9 mouse cellular contexts compared by ENCODE assay signal in genomic region chr2:45115211-45115610, GRCm38 (mm10). TPM values are rescaled to one million over a fixed set of nuclear protein-coding genes. Genes with fewer than 3 reads are reported as not detected.
A peak's percentile ranks its signal among the peaks of the same experiment; 100 is the strongest.
DNase-seq lines count a peak whose midpoint lies in the region; ATAC-seq lines count a peak whose summit lies in the region.
"Had no signal": no experiment of that assay in that cellular context is flagged by ENCODE, and none has a peak within 500 bp of the region (broad histone marks: within the 10 kb centered on the region; RNA-seq: fewer than 3 reads in every experiment).

No protein-coding gene starts in this region.

- no peaks in the 10 kb centered on the region for H3K9me3 ChIP-seq in erythroblast, embryonic 14.5 days (ENCODE audit: control insufficient read depth, low read length)
- H3K9me3 ChIP-seq in megakaryocyte, embryonic 14.5 days: no peaks in the 10 kb centered on the region
- no peaks in the 10 kb centered on the region for H3K9me3 ChIP-seq in liver, embryonic 11.5 days (ENCODE audit: control insufficient read depth, low read length)
- H3K9me3 ChIP-seq in stomach, embryonic 16.5 days (replicated peaks; ENCODE audit: control insufficient read depth, low read length): no peaks in the 10 kb centered on the region

- 0 out of 2 replicates have a peak overlapping the region, but pooled peaks have one; percentile 52 for H3K27ac ChIP-seq in liver, embryonic 11.5 days (ENCODE audit: low read depth, low read length)
- H3K27ac ChIP-seq in stomach, embryonic 16.5 days (ENCODE audit: low read length): peak overlapping the region; percentile 87; the same call in 1 of the 2 replicates

- H3K36me3 ChIP-seq in erythroblast, embryonic 14.5 days (ENCODE audit: control insufficient read depth): no peaks in the 10 kb centered on the region
- peaks cover 7% of the 10 kb centered on the region for H3K36me3 ChIP-seq in megakaryocyte, embryonic 14.5 days (replicated peaks; ENCODE audit: low read length)
- H3K36me3 ChIP-seq in liver, embryonic 11.5 days (ENCODE audit: control insufficient read depth, insufficient read depth, low read length): no peaks in the 10 kb centered on the region
- H3K36me3 ChIP-seq in stomach, embryonic 16.5 days (ENCODE audit: control insufficient read depth, insufficient read depth, low read length): no peaks in the 10 kb centered on the region

- H3K4me3 ChIP-seq in erythroblast, embryonic 14.5 days (replicated peaks): peak overlapping the region; percentile 67
- H3K4me3 ChIP-seq in megakaryocyte, embryonic 14.5 days (replicated peaks): peak overlapping the region; percentile 93
- H3K4me3 ChIP-seq in liver, embryonic 11.5 days (ENCODE audit: low read depth, low read length): peak overlapping the region; percentile 61
- peak overlapping the region; percentile 61 for H3K4me3 ChIP-seq in stomach, embryonic 16.5 days (replicated peaks; ENCODE audit: low read length)

- no peak for DNase-seq in liver, embryonic 11.5 days (ENCODE audit: low spot score)
- no peak for DNase-seq in cerebellum, adult 8-10 months
- no peak for DNase-seq in ovary, postnatal 36 days (ENCODE audit: low spot score)
- DNase-seq: right cerebral cortex, adult 18-20 months had no signal

- peak overlapping the region; percentile 73 for H3K9ac ChIP-seq in liver, embryonic 11.5 days (ENCODE audit: low read depth, low read length)
- no peak overlapping the region for H3K9ac ChIP-seq in stomach, embryonic 16.5 days (ENCODE audit: low read length)

- H3K4me1 ChIP-seq in erythroblast, embryonic 14.5 days (ENCODE audit: control insufficient read depth): peaks cover 48% of the 10 kb centered on the region
- H3K4me1 ChIP-seq in megakaryocyte, embryonic 14.5 days: peaks cover 37% of the 10 kb centered on the region
- peaks cover 19% of the 10 kb centered on the region for H3K4me1 ChIP-seq in liver, embryonic 11.5 days (replicated peaks; ENCODE audit: control insufficient read depth, insufficient read depth, low read length)
- peaks cover 8% of the 10 kb centered on the region for H3K4me1 ChIP-seq in stomach, embryonic 16.5 days (ENCODE audit: control insufficient read depth, insufficient read depth, low read length)

- H3K27me3 ChIP-seq in erythroblast, embryonic 14.5 days (ENCODE audit: control insufficient read depth): peaks cover 40% of the 10 kb centered on the region
- H3K27me3 ChIP-seq in megakaryocyte, embryonic 14.5 days (replicated peaks): no peaks in the 10 kb centered on the region
- no peaks in the 10 kb centered on the region for H3K27me3 ChIP-seq in liver, embryonic 11.5 days (replicated peaks; ENCODE audit: control insufficient read depth, insufficient read depth, low read length)
- H3K27me3 ChIP-seq in stomach, embryonic 16.5 days (ENCODE audit: control insufficient read depth, insufficient read depth, low read length): peaks cover 2% of the 10 kb centered on the region; the same call in 1 of the 2 replicates

- no peak for ATAC-seq in erythroblast, adult 5-6 weeks (replicated peaks; ENCODE audit: low FRiP score, poor library complexity, severe bottlenecking)
- no peak for ATAC-seq in megakaryocyte, adult 5-6 weeks (ENCODE audit: poor library complexity, severe bottlenecking)
- ATAC-seq in liver, embryonic 11.5 days (replicated peaks; ENCODE audit: low FRiP score): no peak
- ATAC-seq in stomach, embryonic 16.5 days (ENCODE audit: insufficient read depth, low FRiP score): no peak

- H3K4me2 ChIP-seq in liver, embryonic 11.5 days: peak overlapping the region; percentile 95
- H3K4me2 ChIP-seq in stomach, embryonic 16.5 days (ENCODE audit: low read depth, low read length): peak overlapping the region; percentile 80

- WGBS in liver, embryonic 11.5 days: 20% methylated on average over 6 of the region's 6 CpGs
- WGBS in stomach, embryonic 16.5 days: 22% methylated on average over 6 of the region's 6 CpGs

RNA-seq across cellular contexts. Expression of gene Zeb2, which starts 2.0 kb away (rescaled TPM):
- 0.54 and 0.76 TPM in 2 replicates for polyA plus RNA-seq in erythroblast, embryonic 14.5 days (2012)
- 33.2 and 42.6 TPM in 2 replicates for total RNA-seq in erythroblast, adult 5-6 weeks (2015; ENCODE audit: low replicate concordance)
- total RNA-seq in erythroblast, adult 5-6 weeks (2017; ENCODE audit: low replicate concordance): 39.3 and 42.8 TPM in 2 replicates
- 14.4 and 20.1 TPM in 2 replicates for polyA plus RNA-seq in megakaryocyte, embryonic 14.5 days (2012; ENCODE audit: insufficient read depth, low replicate concordance)
- total RNA-seq in megakaryocyte, adult 5-6 weeks (2015): 288 and 305 TPM in 2 replicates
- total RNA-seq in megakaryocyte, adult 5-6 weeks (2017): 278 and 291 TPM in 2 replicates
- polyA plus RNA-seq in liver, embryonic 11.5 days (2014; fragmentation: Nextera tagmentation; extraction: Ambion mirVana): 32.8 and 33.2 TPM in 2 replicates
- 43.8 and 50.6 TPM in 2 replicates for polyA plus RNA-seq in stomach, embryonic 16.5 days (2015; fragmentation: Nextera tagmentation; extraction: Ambion mirVana)
